Mouse (Mus musculus): ENCODE data around the gene Gm10334.
"Not testable (repeated sequence)": the region's sequence is repeated elsewhere in the genome, so short reads cannot be mapped to it uniquely, and the experiment has no call there.

Gm10334 gene

DNA sequence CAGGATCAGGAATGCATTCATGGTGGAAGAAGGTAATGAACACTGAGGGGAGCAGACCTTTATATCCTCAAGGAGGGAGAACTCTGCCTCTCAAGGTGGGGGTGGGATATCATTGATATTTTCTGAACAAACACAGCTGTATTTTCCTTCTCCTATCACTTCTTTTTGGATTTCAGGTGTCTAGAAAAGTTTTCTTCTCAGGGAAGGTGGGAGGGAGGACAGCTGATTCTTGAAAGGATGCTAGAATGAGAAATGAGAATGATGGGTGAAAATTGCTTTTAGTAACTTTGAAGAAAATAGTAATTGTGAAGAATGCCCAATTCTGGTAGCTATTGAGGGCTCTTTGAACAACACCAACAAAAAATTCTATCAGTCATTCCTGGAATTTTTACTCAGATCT is at the start of gene Gm10334:
TSS of gene Gm10334 (minus strand) at position 101 of the 400 bp plus-strand sequence.
- DNase-seq, result not testable (repeated sequence)

DNA sequence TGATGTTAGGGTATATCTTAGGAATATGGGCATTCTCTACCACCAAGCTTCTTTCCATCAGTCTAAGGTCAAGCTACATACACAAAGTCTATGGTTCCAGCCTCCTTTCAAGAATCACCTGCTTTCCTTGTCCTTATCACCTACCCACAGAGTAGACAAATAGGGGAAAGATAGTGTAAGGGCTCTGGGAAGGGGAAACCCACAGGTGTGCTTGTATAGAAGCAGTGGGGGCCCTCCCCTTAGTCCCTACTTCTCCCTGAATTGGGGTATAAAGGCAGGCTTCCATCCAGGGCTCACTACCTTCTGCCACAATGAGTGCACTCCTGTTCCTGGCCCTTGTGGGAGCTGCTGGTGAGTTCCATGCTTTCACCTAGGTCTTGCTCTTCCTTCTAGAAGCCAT is 12.7 kb upstream of the Gm10334 start, which contains the start of gene Prss1:
TSS of gene Prss1 (plus strand) at position 301 of the 400 bp plus-strand sequence.
- not testable (repeated sequence) for DNase-seq

DNA sequence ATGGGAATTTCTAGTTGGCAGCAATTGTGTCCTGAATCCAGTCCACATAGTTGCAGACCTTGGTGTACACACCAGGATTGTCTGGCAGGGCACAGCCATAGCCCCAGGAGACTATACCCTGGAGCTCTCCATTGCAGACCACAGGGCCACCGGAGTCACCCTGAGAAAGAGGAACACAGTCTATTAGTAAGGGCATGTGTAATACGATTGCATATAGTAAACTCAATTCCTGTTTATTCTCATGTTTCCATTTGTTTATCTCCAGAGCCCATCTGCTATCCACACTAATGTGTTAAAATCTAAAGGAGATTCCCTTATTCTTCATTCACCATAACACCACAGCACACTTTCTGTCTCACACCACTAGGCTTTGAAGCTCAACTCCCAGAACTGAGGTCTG is 3.7 kb downstream of the Gm10334 start:
- DNase-seq, result not testable (repeated sequence)

All from right cerebral cortex, postnatal 25 days (tissue).